Mouse (Mus musculus) heart, embryonic 16.5 days (tissue): Measurements from ENCODE around the gene Ero1lb. TPM values are rescaled to one million over a fixed set of nuclear protein-coding genes. Genes with fewer than 3 reads are reported as not detected.
"Not testable (repeated sequence)": the region's sequence is repeated elsewhere in the genome, so short reads cannot be mapped to it uniquely, and the experiment has no call there.

Source experiments
- ATAC-seq: fragments of 200-750 bp; cut with Nextera tagmentation; replicated peaks from 2 replicates; pipeline ENCODE4 v1.8.0; 2017; ENCODE audit warnings: moderate number of reproducible peaks; ENCODE audit not compliant: insufficient read depth, low FRiP score; ENCODE audit errors: extremely low read depth
- H3K27ac ChIP-seq: fragments of 300-500 bp; sonication (generic); 2 replicates; pipeline ENCODE4 v1.5.1; 2014; ENCODE audit warnings: mild to moderate bottlenecking, low read length, control low read depth, moderate library complexity
- H3K27me3 ChIP-seq: fragments of 300-500 bp; sonication (generic); 2 replicates; pipeline ENCODE4 v1.6.1; 2014; ENCODE audit warnings: low read length, mixed read lengths; ENCODE audit not compliant: control insufficient read depth, insufficient read depth
- H3K36me3 ChIP-seq: fragments of 300-500 bp; sonication (generic); 2 replicates; pipeline ENCODE4 v1.6.1; 2014; ENCODE audit not compliant: control insufficient read depth, insufficient read depth
- H3K4me1 ChIP-seq: fragments of 300-500 bp; sonication (generic); 2 replicates; pipeline ENCODE4 v1.6.1; 2014; ENCODE audit warnings: low read length, mixed read lengths; ENCODE audit not compliant: control insufficient read depth, insufficient read depth
- H3K4me2 ChIP-seq: fragments of 300-500 bp; sonication (generic); 2 replicates; pipeline ENCODE4 v1.6.1; 2014; ENCODE audit warnings: low read depth, mild to moderate bottlenecking, control low read depth, low read length
- H3K4me3 ChIP-seq: fragments of 300-500 bp; sonication (generic); 2 replicates; pipeline ENCODE4 v1.5.1; 2014; ENCODE audit warnings: mild to moderate bottlenecking, control low read depth, low read length
- H3K9ac ChIP-seq: fragments of 300-500 bp; sonication (generic); 2 replicates; pipeline ENCODE4 v1.6.1; 2014; ENCODE audit warnings: low read length, control low read depth
- H3K9me3 ChIP-seq: fragments of 300-500 bp; sonication (generic); replicated peaks from 2 replicates; pipeline ENCODE4 v1.6.1; 2016; ENCODE audit warnings: low read length; ENCODE audit not compliant: control insufficient read depth
- WGBS: fragments of 180-500 bp; shearing (Covaris S2); extraction: QIAGEN DNeasy Blood & Tissue Kit; methylation state at CpG from one replicate; pipeline ENCODE4 v1.1.7; 2014; 5-methylcytosine and 5-hydroxymethylcytosine counted together
- polyA plus RNA-seq: library from polyadenylated mRNA; unstranded; fragments of >200 nt; fragmentation: Nextera tagmentation; extraction: Ambion mirVana; gene quantifications from 2 replicates; pipeline ENCODE4 v1.2.1, GENCODE M21; 2015

Ero1lb gene
- polyA plus RNA-seq, 1 experiment from 2014 or later = 6.1 TPM

DNA sequence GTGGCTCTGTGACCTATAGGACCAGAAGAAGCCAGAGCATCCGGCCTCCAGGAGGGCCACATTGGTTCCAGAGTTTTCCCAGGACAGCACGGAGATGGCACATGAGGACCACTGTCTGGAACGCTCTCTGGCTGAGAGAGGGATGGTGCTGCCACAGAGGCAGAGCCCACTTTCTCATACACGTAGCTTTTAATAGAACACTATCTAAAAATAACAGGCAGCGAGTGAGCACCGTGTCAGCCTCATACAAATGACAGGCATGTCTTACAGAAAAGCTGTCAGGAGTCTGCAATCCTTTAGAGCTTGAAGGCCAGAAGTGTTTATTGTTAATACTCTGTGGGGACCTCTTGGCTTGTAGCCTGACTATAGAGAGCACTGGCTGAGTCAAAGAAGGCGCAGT is 48.9 kb downstream of the Ero1lb start:
- H3K36me3 ChIP-seq, H3K27me3 ChIP-seq, H3K4me1 ChIP-seq, H3K9ac ChIP-seq, H3K9me3 ChIP-seq, H3K4me3 ChIP-seq: not testable (repeated sequence)
- 33% methylated on average over 7 of the region's 7 CpGs for whole genome bisulfite sequencing
- H3K27ac ChIP-seq = peak overlapping the region; percentile 80
- H3K4me2 ChIP-seq = peak overlapping the region; percentile 47; the same call in 1 of the 2 replicates
- ATAC-seq = peak; percentile 88

DNA sequence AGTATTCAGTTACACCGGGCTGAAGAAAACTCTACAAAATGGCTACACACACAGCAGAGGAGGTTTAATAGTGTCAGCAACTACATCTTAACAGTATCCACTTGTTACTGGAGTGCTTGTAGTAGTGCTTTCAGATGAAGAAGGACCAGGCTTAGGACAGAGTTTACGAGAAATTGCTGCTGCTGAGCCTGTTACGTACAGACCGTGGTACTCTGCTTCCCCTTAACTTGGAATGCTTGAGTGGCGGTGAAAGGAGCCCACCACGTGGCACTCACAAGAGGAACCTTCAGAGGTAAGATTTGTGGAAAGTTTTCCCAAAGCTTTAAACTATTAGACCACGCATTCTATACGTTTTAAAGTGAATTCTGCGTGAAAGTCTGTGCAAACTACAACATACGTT is 49.3 kb downstream of the Ero1lb start:
- H3K9me3 ChIP-seq, H3K4me1 ChIP-seq, H3K27me3 ChIP-seq, H3K9ac ChIP-seq, H3K36me3 ChIP-seq: not testable (repeated sequence)
- Histone ChIP-seq H3K4me2 (peak overlapping the region; percentile 47), H3K4me3 (0 out of 2 replicates have a peak overlapping the region, but pooled peaks have one; percentile 8), H3K27ac (peak overlapping the region; percentile 80)
- 52% methylated on average over 10 of the region's 10 CpGs for WGBS
- peak; percentile 50; the same call in 1 of the 2 replicates for ATAC-seq

DNA sequence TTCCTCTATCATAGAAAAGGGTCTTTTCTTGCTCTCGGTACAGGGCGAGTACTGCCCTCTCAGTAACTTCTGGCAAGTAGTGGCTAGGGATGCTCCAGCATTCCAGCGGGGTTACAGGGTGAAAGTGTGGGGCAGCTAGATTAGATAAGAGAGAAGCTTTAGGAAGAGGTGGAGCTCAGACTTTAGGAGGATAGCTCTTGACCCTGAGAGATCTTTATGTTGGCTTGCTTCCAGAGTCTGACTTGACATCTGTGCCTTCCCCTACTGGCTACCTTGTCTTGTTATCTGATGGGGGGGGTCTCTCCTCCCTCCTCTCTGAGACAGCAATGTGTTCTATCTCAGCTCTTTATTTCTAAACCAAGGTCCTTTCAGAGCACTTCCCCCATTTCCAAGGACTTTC is 50.8 kb downstream of the Ero1lb start:
- not testable (repeated sequence) for H3K4me1 ChIP-seq, H3K9ac ChIP-seq, H3K4me3 ChIP-seq, ATAC-seq, H3K4me2 ChIP-seq, H3K27me3 ChIP-seq, H3K36me3 ChIP-seq, H3K9me3 ChIP-seq, H3K27ac ChIP-seq
- 39% methylated on average over 3 of the region's 3 CpGs for WGBS

DNA sequence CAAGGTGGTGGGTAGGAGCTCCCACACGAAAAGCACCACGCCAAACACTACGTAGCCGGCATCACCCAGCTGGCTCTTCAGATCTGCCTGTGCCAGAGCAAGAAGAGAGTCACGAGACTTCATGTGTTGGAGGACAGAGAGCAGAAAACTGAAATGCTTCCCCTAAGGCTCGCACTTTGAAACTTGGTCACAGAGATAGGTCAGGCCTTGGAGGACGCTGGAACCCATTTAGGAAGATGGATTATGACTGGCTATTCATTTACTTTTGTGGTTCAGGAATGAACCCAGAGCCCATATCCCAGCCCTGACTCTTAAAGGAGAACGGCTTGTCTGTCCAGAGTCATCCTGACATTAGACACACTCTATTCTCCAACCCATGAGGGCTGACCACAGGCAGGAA is 54.1 kb downstream of the Ero1lb start:
- WGBS = 87% methylated on average over 8 of the region's 8 CpGs
- H3K4me2 ChIP-seq, H3K9me3 ChIP-seq: not testable (repeated sequence)

DNA sequence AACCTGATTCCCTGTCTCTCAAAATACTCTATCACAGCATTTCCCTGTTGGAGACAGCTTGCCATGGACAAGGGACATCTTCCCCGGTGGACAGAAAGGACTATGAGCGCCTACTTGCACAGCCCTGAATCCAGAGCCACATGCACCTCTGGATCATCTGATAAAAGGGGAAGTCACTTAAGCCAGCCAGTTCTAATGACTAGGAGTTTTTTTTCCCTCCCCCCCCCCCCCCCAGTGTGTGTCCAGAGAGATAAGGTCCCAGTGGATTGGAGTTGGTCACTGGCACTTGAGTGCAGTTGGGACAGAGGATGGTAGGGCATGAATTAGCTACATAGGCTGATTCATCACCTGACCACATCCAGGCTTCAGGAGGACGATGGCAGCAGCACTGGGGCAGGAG is 60.4 kb downstream of the Ero1lb start:
- H3K4me3 ChIP-seq, H3K9ac ChIP-seq, H3K9me3 ChIP-seq, ATAC-seq, H3K27ac ChIP-seq, H3K27me3 ChIP-seq, H3K4me2 ChIP-seq, H3K4me1 ChIP-seq, H3K36me3 ChIP-seq: not testable (repeated sequence)
- WGBS = 92% methylated on average over 3 of the region's 3 CpGs

More for the DNA sequence above, 54.1 kb downstream of the Ero1lb start:
- not testable (repeated sequence) for H3K36me3 ChIP-seq, H3K27ac ChIP-seq, ATAC-seq, H3K27me3 ChIP-seq, H3K4me3 ChIP-seq, H3K9ac ChIP-seq, H3K4me1 ChIP-seq

DNA sequence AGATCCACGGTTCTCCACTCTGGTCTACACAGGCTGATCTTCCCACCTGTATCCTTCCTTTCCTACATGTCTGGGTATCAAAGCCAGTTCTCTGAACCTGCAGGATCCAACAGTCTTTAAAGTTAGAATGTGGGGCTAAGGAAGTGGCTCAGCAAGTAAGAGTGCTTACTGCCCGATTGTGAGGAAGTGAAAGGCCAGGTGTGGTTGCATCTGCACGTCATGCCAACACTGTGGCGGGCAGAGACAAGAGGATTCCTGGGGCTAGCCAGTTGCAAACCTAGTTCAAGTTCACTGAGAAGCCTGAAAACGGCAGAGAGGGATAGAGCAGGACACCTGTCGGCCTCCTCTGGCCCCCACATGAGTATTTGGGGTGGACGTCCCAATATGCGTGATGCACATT is 62.1 kb downstream of the Ero1lb start:
- not testable (repeated sequence) for H3K4me1 ChIP-seq, H3K36me3 ChIP-seq, H3K27ac ChIP-seq, H3K4me3 ChIP-seq, H3K9me3 ChIP-seq, H3K9ac ChIP-seq, ATAC-seq, H3K27me3 ChIP-seq, H3K4me2 ChIP-seq
- 89% methylated on average over 8 of the region's 8 CpGs for WGBS

DNA sequence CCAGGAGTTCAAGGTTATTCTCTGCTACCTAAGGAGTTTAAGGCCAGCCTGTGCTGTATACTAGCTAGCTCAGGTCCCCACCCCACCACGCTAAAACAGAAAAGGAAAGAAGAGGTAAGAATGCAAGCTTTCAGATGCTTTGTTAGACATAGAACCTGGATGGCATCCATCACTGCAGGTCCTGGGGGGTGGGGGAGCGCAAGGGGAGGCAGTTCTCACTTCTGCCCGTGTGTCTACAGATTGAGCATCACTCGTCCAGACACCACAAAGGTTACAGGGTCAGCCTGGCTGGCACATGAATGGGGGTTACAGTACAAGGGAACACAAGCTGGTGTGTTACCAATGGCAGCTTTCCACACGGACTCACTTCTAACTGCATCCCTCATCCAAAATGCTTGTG is 62.5 kb downstream of the Ero1lb start:
- ATAC-seq, H3K36me3 ChIP-seq, H3K27ac ChIP-seq, H3K4me3 ChIP-seq, H3K27me3 ChIP-seq, H3K4me1 ChIP-seq, H3K9ac ChIP-seq, H3K4me2 ChIP-seq, H3K9me3 ChIP-seq: not testable (repeated sequence)
- 75% methylated on average over 5 of the region's 5 CpGs for WGBS

DNA sequence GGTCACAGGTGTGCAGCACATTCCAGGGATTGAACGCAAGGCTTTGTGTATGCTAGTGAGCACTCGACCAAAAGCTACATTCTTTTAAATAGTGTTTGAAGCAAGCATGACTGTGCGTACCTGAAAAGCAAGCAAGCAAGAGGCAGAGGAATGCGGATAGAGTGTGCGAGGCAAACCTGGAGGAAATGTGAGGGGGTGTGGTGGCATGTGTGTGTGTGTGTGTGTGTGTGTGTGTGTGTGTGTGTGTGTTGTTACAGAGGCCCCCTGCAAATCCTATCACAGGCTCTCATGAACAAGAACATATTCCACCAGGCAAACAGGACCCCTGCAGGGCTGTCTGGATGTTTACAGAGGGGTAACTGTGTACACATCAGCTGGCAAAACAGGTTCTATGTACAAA is 64.6 kb downstream of the Ero1lb start:
- H3K9ac ChIP-seq, H3K4me2 ChIP-seq, H3K4me1 ChIP-seq, H3K27me3 ChIP-seq, ATAC-seq, H3K36me3 ChIP-seq, H3K4me3 ChIP-seq, H3K27ac ChIP-seq, H3K9me3 ChIP-seq: not testable (repeated sequence)
- 85% methylated on average over 5 of the region's 5 CpGs for WGBS

DNA sequence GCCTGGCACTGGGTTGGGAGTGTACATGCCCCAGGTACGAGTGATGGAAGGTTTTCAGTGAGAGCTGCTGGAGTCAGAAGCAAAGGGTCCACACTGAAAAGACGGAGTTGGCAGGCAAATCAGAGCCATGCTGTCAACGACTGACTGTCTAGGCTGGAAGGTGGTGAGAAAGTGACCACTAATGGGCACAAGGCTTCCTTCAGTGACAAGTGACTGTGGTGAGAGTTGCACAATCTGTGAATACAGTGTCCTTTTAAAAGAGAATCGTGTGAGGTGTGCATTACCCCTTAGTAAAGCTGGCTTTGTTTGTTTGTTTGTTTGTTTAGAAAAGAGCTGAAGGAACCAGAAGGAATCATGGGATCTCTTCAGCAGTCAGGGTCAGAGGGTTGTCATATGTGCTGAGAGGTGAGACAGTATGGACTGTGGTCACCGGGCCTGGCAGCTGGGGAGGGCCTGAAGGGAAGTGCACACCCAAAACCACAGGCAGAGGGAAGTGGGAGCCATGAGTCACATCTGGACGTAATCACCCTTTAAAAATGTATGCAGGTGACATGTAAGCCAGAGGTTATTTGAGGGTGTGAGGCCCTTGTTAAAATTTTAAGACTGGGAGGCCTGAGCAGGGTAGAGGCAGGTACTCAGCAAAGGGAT is 69.4 kb downstream of the Ero1lb start:
- not testable (repeated sequence) for H3K36me3 ChIP-seq, H3K9ac ChIP-seq, H3K27me3 ChIP-seq, ATAC-seq, H3K27ac ChIP-seq, H3K9me3 ChIP-seq, H3K4me1 ChIP-seq, H3K4me3 ChIP-seq, H3K4me2 ChIP-seq
- 83% methylated on average over 1 of the region's 6 CpGs for WGBS
